26 mouse cellular contexts compared by ENCODE assay signal in genomic region chr7:138850083-138850482, GRCm38 (mm10). TPM values are rescaled to one million over a fixed set of nuclear protein-coding genes. Genes with fewer than 3 reads are reported as not detected.
DNase-seq lines count a peak whose midpoint lies in the region; ATAC-seq and TF ChIP-seq lines count a peak whose summit lies in the region.
"Had no signal": no experiment of that assay in that cellular context is flagged by ENCODE, and none has a peak within 500 bp of the region (broad histone marks: within the 10 kb centered on the region; RNA-seq: fewer than 3 reads in every experiment).

No protein-coding gene starts in this region.

- no peak overlapping the region for H3K4me3 ChIP-seq in forebrain, embryonic 14.5 days (ENCODE audit: low read depth, low read length)
- H3K4me3 ChIP-seq in forebrain, embryonic 13.5 days = no peak overlapping the region
- no peak overlapping the region for H3K4me3 ChIP-seq in lung, embryonic 14.5 days (ENCODE audit: low read depth, low read length)
- peak overlapping the region; percentile 49 to 55 for H3K4me3 ChIP-seq in ES-E14 (ENCODE audit: insufficient read depth in 1 of 2, low read depth in 1 of 2, low read length in 2 of 2, poor library complexity in 1 of 2, severe bottlenecking in 1 of 2)
- H3K4me3 ChIP-seq in stomach, postnatal 0 days (ENCODE audit: low read depth, low read length) = no peak overlapping the region
- no peak overlapping the region for H3K4me3 ChIP-seq in thymus, adult 2 months (ENCODE audit: control insufficient read depth, insufficient read depth, low read length)
- H3K4me3 ChIP-seq: heart, embryonic 13.5 days; hindbrain, embryonic 12.5 days; limb, embryonic 10.5 days; megakaryocyte, embryonic 14.5 days; midbrain, embryonic 13.5 days had no signal

- in situ Hi-C loops in ES-E14 (cut with MboI; ENCODE audit: low sequenced_read_pairs in 2 of 2, unreplicated experiment in 2 of 2) = no loop called here

- no peak for TF ChIP-seq POLR2A in thymus, adult 2 months (IDR thresholded peaks at IDR 0.05; ENCODE audit: control insufficient read depth, extremely low read depth, insufficient read depth, low read length, poor library complexity)

- peaks cover 21% of the 10 kb centered on the region for H3K4me1 ChIP-seq in forebrain, embryonic 14.5 days (ENCODE audit: control insufficient read depth, insufficient read depth, low read length)
- peaks cover 35% of the 10 kb centered on the region for H3K4me1 ChIP-seq in forebrain, embryonic 13.5 days
- H3K4me1 ChIP-seq in lung, embryonic 14.5 days (ENCODE audit: insufficient read depth) = 0 out of 2 replicates have a peak, but pooled peaks cover 4% of the 10 kb centered on the region
- peaks cover 12 to 15% of the 10 kb centered on the region in 2 experiments; a peak in 3 of 4 replicates for H3K4me1 ChIP-seq in ES-E14 (ENCODE audit: control insufficient read depth in 2 of 2, insufficient read depth in 2 of 2, low read length in 2 of 2, poor library complexity in 1 of 2)
- H3K4me1 ChIP-seq in stomach, postnatal 0 days (replicated peaks; ENCODE audit: control insufficient read depth, insufficient read depth) = peaks cover 4% of the 10 kb centered on the region; the same call in 1 of the 2 replicates
- H3K4me1 ChIP-seq in thymus, adult 2 months (replicated peaks; ENCODE audit: control insufficient read depth, insufficient read depth, low read length) = peaks cover 17% of the 10 kb centered on the region

- H3K9ac ChIP-seq in forebrain, embryonic 14.5 days (ENCODE audit: low read length) = 0 out of 2 replicates have a peak overlapping the region, but pooled peaks have one; percentile 5
- H3K9ac ChIP-seq in forebrain, embryonic 13.5 days = no peak overlapping the region
- 0 out of 2 replicates have a peak overlapping the region, but pooled peaks have one; percentile 9 for H3K9ac ChIP-seq in lung, embryonic 14.5 days
- peak overlapping the region; percentile 67; the same call in 1 of the 2 replicates for H3K9ac ChIP-seq in ES-E14 (ENCODE audit: insufficient read depth, low read depth, low read length, poor library complexity, severe bottlenecking)
- H3K9ac ChIP-seq in stomach, postnatal 0 days (ENCODE audit: low read length) = no peak overlapping the region
- H3K9ac ChIP-seq: forebrain, postnatal 0 days; heart, embryonic 13.5 days; hindbrain, embryonic 12.5 days; midbrain, embryonic 13.5 days had no signal

- no peak for ATAC-seq in forebrain, embryonic 14.5 days
- ATAC-seq in forebrain, embryonic 13.5 days = no peak
- no peak for ATAC-seq in lung, embryonic 14.5 days (ENCODE audit: insufficient read depth)
- no peak for ATAC-seq in stomach, postnatal 0 days (ENCODE audit: low FRiP score, low TSS enrichment)
- ATAC-seq: forebrain, postnatal 0 days; midbrain, embryonic 13.5 days had no signal

- peaks cover 48% of the 10 kb centered on the region for H3K36me3 ChIP-seq in forebrain, embryonic 14.5 days (ENCODE audit: control insufficient read depth, insufficient read depth, low read length)
- peaks cover 43% of the 10 kb centered on the region for H3K36me3 ChIP-seq in forebrain, embryonic 13.5 days (ENCODE audit: poor library complexity, severe bottlenecking)
- H3K36me3 ChIP-seq in lung, embryonic 14.5 days (ENCODE audit: insufficient read depth) = peaks cover 53% of the 10 kb centered on the region
- H3K36me3 ChIP-seq in ES-E14 (ENCODE audit: control insufficient read depth, insufficient read depth, low read length, poor library complexity, severe bottlenecking) = peaks cover 17% of the 10 kb centered on the region
- peaks cover 2% of the 10 kb centered on the region; the same call in 1 of the 2 replicates for H3K36me3 ChIP-seq in stomach, postnatal 0 days (ENCODE audit: control insufficient read depth, insufficient read depth, low read length)
- H3K36me3 ChIP-seq in thymus, adult 2 months (ENCODE audit: control insufficient read depth, insufficient read depth, low read length) = 0 out of 2 replicates have a peak, but pooled peaks cover 4% of the 10 kb centered on the region

- no peaks in the 10 kb centered on the region for H3K27me3 ChIP-seq in forebrain, embryonic 14.5 days (replicated peaks; ENCODE audit: control insufficient read depth, insufficient read depth, low read length)
- no peaks in the 10 kb centered on the region for H3K27me3 ChIP-seq in forebrain, embryonic 13.5 days
- no peaks in the 10 kb centered on the region for H3K27me3 ChIP-seq in lung, embryonic 14.5 days (ENCODE audit: insufficient read depth, low read length)
- no peaks in the 10 kb centered on the region for H3K27me3 ChIP-seq in stomach, postnatal 0 days (ENCODE audit: control insufficient read depth, insufficient read depth, low read length)
- H3K27me3 ChIP-seq in thymus, adult 2 months (ENCODE audit: control insufficient read depth, insufficient read depth, low read length) = no peaks in the 10 kb centered on the region
- H3K27me3 ChIP-seq: heart, embryonic 13.5 days; hindbrain, embryonic 12.5 days; megakaryocyte, embryonic 14.5 days; midbrain, embryonic 13.5 days had no signal

- TF ChIP-seq EP300 in stomach, postnatal 0 days (optimal IDR thresholded peaks at IDR 0.05) = no peak

- no peak overlapping the region for H3K27ac ChIP-seq in forebrain, embryonic 14.5 days (ENCODE audit: low read depth, low read length)
- no peak overlapping the region for H3K27ac ChIP-seq in forebrain, embryonic 13.5 days
- H3K27ac ChIP-seq in lung, embryonic 14.5 days (ENCODE audit: low read depth) = no peak overlapping the region
- H3K27ac ChIP-seq in ES-E14 (ENCODE audit: insufficient read depth, low read depth, low read length, poor library complexity, severe bottlenecking) = peak overlapping the region; percentile 95
- peak overlapping the region; percentile 35; the same call in 1 of the 2 replicates for H3K27ac ChIP-seq in stomach, postnatal 0 days (replicated peaks)
- no peak overlapping the region for H3K27ac ChIP-seq in thymus, adult 2 months (ENCODE audit: control insufficient read depth, insufficient read depth, low read length)
- H3K27ac ChIP-seq: heart, embryonic 13.5 days; hindbrain, embryonic 12.5 days; limb, embryonic 10.5 days; midbrain, embryonic 13.5 days had no signal

- no peaks in the 10 kb centered on the region for H3K9me3 ChIP-seq in forebrain, embryonic 14.5 days (replicated peaks; ENCODE audit: control insufficient read depth, low read length)
- H3K9me3 ChIP-seq in forebrain, embryonic 13.5 days (replicated peaks) = no peaks in the 10 kb centered on the region
- no peaks in the 10 kb centered on the region for H3K9me3 ChIP-seq in lung, embryonic 14.5 days (ENCODE audit: low read depth, low read length)
- no peaks in the 10 kb centered on the region for H3K9me3 ChIP-seq in ES-E14 (ENCODE audit: control insufficient read depth, insufficient read depth, low read depth, low read length)
- H3K9me3 ChIP-seq in stomach, postnatal 0 days (ENCODE audit: control insufficient read depth, low read length) = no peaks in the 10 kb centered on the region
- H3K9me3 ChIP-seq: heart, embryonic 13.5 days; hindbrain, embryonic 12.5 days; limb, embryonic 10.5 days; megakaryocyte, embryonic 14.5 days; midbrain, embryonic 13.5 days had no signal

- H3K4me2 ChIP-seq in forebrain, embryonic 14.5 days (ENCODE audit: low read length) = no peak overlapping the region
- H3K4me2 ChIP-seq in forebrain, embryonic 13.5 days = no peak overlapping the region
- no peak overlapping the region for H3K4me2 ChIP-seq in lung, embryonic 14.5 days
- H3K4me2 ChIP-seq in stomach, postnatal 0 days (replicated peaks; ENCODE audit: low read depth) = no peak overlapping the region
- H3K4me2 ChIP-seq: heart, embryonic 13.5 days; hindbrain, embryonic 12.5 days; midbrain, embryonic 13.5 days had no signal

- no peak for TF ChIP-seq CTCF in lung, embryonic 14.5 days (IDR thresholded peaks at IDR 0.05; ENCODE audit: low read depth)
- no peak for TF ChIP-seq CTCF in stomach, postnatal 0 days (IDR thresholded peaks at IDR 0.05; ENCODE audit: low read depth)
- TF ChIP-seq CTCF in thymus, adult 2 months (IDR thresholded peaks at IDR 0.05; ENCODE audit: borderline replicate concordance, control insufficient read depth, extremely low read depth, insufficient read depth, low read length, poor library complexity) = no peak

- no peak for DNase-seq in forebrain, embryonic 14.5 days (ENCODE audit: low spot score)
- DNase-seq in lung, embryonic 14.5 days = no peak
- no peak for DNase-seq in lung, postnatal 14 days
- peak; percentile 65 for DNase-seq in ES-E14 (ENCODE audit: low read depth, low spot score)
- DNase-seq in stomach, postnatal 0 days (ENCODE audit: low spot score) = no peak
- no peak for DNase-seq in thymus, adult 2 months
- DNase-seq: adrenal gland, postnatal 36 days; cerebellum, adult 9-10 months; forebrain, postnatal 0 days; gastrocnemius, postnatal 14 days; heart, adult 18-20 months; heart, postnatal 14 days; kidney, adult 18-20 months; kidney, postnatal 4 days; liver; lung, adult 2 months; lung, postnatal 36 days; right cerebral cortex, adult 18-20 months; right cerebral cortex, postnatal 4 days; thymus, postnatal 14 days had no signal

TF ChIP-seq in ES-E14, 5 proteins besides CTCF, POLR2A, EP300 and RAD21 (continues in another document):
- 0 out of 2 replicates have a peak, but pooled peaks have one; percentile 34 for TF ChIP-seq CHD2 (IDR thresholded peaks at IDR 0.05; ENCODE audit: low read depth, low read length)

RNA-seq across cellular contexts. Expression of gene Mapk1ip1, which starts 4.0 kb away (rescaled TPM):
- polyA plus RNA-seq in forebrain, embryonic 14.5 days (2014; fragmentation: Nextera tagmentation; extraction: Ambion mirVana) = 29.0 and 31.1 TPM in 2 replicates
- 22.0 and 24.4 TPM in 2 replicates for polyA plus RNA-seq in forebrain, embryonic 13.5 days (2015; fragmentation: Nextera tagmentation; extraction: Ambion mirVana)
- 10.4 and 11.3 TPM in 2 replicates for polyA plus RNA-seq in lung, embryonic 14.5 days (2014; fragmentation: Nextera tagmentation; extraction: Ambion mirVana)
- 11.0 and 13.3 TPM in 2 replicates for total RNA-seq in ES-E14 (2012; rRNA removed)
- 9.4 and 10.0 TPM in 2 replicates for polyA plus RNA-seq in stomach, postnatal 0 days (2015; fragmentation: Nextera tagmentation; extraction: Ambion mirVana)
- polyA plus RNA-seq in thymus, adult 2 months (2012; rRNA removed) = 92.4 and 103 TPM in 2 replicates

RNA-seq across cellular contexts. Expression of gene Ppp2r2d, which starts 4.2 kb away (rescaled TPM):
- polyA plus RNA-seq in forebrain, embryonic 14.5 days (2014; fragmentation: Nextera tagmentation; extraction: Ambion mirVana) = 52.3 and 73.3 TPM in 2 replicates
- 45.1 and 49.7 TPM in 2 replicates for polyA plus RNA-seq in forebrain, embryonic 13.5 days (2015; fragmentation: Nextera tagmentation; extraction: Ambion mirVana)
- polyA plus RNA-seq in lung, embryonic 14.5 days (2014; fragmentation: Nextera tagmentation; extraction: Ambion mirVana) = 49.8 and 50.9 TPM in 2 replicates
- 96.6 and 110 TPM in 2 replicates for total RNA-seq in ES-E14 (2012; rRNA removed)
- 25.4 and 27.8 TPM in 2 replicates for polyA plus RNA-seq in stomach, postnatal 0 days (2015; fragmentation: Nextera tagmentation; extraction: Ambion mirVana)
- 27.6 and 29.0 TPM in 2 replicates for polyA plus RNA-seq in thymus, adult 2 months (2012; rRNA removed)

RNA-seq across cellular contexts. Expression of gene Bnip3, which starts 59.2 kb away (rescaled TPM):
- 84.9 and 89.1 TPM in 2 replicates for polyA plus RNA-seq in forebrain, embryonic 14.5 days (2014; fragmentation: Nextera tagmentation; extraction: Ambion mirVana)
- polyA plus RNA-seq in forebrain, embryonic 13.5 days (2015; fragmentation: Nextera tagmentation; extraction: Ambion mirVana) = 58.1 and 61.1 TPM in 2 replicates
- polyA plus RNA-seq in lung, embryonic 14.5 days (2014; fragmentation: Nextera tagmentation; extraction: Ambion mirVana) = 76.5 and 94.8 TPM in 2 replicates
- total RNA-seq in ES-E14 (2012; rRNA removed) = 56.6 and 73.8 TPM in 2 replicates
- 113 TPM in 2 replicates for polyA plus RNA-seq in stomach, postnatal 0 days (2015; fragmentation: Nextera tagmentation; extraction: Ambion mirVana)
- 11.6 and 13.7 TPM in 2 replicates for polyA plus RNA-seq in thymus, adult 2 months (2012; rRNA removed)

Comparison
In these comparisons a context has a peak if more than half of its experiments do, and no peak if none do; other contexts are left out.
1. H3K9ac ChIP-seq: peak in forebrain, embryonic 14.5 days (single experiment), lung, embryonic 14.5 days (single experiment) and ES-E14 (single experiment); none in forebrain, embryonic 13.5 days (single experiment) and stomach, postnatal 0 days (single experiment).
2. H3K27ac ChIP-seq: peak in ES-E14 (single experiment) and stomach, postnatal 0 days (single experiment); none in forebrain, embryonic 14.5 days (single experiment), forebrain, embryonic 13.5 days (single experiment), lung, embryonic 14.5 days (single experiment) and thymus, adult 2 months (single experiment).
3. H3K4me3 ChIP-seq: peak in ES-E14 (2 of 2); none in forebrain, embryonic 14.5 days (single experiment), forebrain, embryonic 13.5 days (single experiment), lung, embryonic 14.5 days (single experiment), stomach, postnatal 0 days (single experiment) and thymus, adult 2 months (single experiment).